Mouse (Mus musculus) C2C12 (cell line): ENCODE data around the gene Eif5a.

Source experiments
- CTCF ChIP-seq: IDR thresholded peaks from one replicate; pipeline ENCODE4 v1.5.1; 2011; ENCODE audit not compliant: control insufficient read depth, insufficient read depth, insufficient read length
- MAX ChIP-seq: IDR thresholded peaks from one replicate; pipeline ENCODE4 v1.6.1; 2011; ENCODE audit warnings: mild to moderate bottlenecking, control low read depth

DNA sequence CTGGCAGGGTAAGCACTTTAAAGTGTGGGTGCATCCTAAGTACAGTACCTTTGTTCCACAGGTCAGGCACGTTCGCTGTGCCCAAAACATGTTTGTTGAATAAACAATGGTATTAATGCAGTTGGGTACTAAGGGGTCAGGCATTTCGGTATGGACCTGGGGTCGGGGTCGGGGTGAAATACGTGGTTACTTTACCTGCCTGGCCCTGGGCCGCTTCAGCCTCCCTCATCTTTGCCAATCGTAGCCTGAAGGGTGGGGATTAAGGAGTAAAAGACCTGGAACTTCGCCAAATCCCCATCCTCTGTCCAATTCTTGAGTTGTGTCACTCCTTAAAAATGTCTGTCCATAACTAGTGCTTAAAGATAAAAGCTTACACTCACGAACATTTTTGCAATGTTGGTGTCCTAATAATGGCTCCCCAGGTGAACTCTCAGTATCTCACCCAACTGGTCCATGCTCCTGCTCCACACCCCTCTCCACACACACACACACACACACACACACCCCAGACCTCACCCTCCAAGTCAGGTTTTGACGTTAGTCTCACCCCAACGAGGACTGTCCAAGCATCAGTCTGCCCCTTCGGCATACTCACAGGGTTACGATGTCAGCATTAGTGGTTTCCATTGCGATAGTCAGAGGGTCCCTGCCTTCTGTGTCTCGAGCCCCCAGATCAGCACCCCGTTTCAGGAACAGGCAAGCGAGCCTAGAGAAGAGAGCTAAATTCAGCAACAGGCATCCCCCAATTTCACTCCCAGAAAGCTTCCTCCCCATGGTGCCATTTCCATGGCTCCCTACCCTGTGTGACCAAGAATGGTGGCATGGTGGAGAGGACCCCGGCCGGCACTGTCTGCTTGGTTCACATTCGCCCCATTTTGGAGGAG lies 39.7 kb downstream of the Eif5a start:
- TF ChIP-seq CTCF = no peak
- no peak for TF ChIP-seq MAX
